Mouse (Mus musculus): Measurements from ENCODE around the gene Efhd1. TPM values are rescaled to one million over a fixed set of nuclear protein-coding genes. Genes with fewer than 3 reads are reported as not detected.
A peak's percentile ranks its signal among the peaks of the same experiment; 100 is the strongest.

The Efhd1 gene
- total and polyA plus RNA-seq, 2 experiments, result 0.22 TPM; not detected in 1

DNA sequence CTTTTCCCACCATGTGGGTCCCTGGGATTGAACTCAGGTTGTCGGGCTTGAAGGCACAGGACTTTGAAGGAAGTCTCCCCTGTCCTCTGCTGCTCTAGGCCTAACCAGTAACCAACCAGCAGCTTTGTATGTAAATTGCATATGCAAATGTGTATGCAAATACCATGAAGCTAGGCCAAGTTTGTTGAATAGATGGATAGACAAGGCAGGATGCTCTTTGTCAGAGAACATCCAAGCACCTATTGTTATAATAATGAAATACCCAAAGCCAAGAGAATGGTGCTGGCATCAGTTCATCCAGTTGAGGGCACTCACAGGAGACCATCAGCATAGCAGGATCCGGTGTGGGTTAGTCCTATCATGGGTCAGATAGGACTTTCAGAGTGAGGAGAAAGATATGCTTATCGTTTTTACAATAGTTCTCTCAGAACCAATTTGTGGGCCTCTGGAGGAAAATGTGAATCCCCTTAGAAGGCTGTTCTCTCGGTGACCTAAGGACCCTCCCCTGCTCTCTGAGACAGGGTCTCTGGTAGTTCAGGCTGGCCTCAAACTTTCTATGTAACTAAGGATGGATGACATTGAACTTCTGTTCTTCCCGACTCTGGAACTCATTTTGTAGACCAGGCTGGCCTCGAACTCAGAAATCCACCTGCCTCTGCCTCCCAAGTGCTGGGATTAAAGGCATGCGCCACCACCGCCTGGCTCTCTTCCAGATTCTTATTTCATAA, 49.8 kb downstream of the Efhd1 start:
- Histone ChIP-seq H3K27me3 (ENCODE audit: control insufficient read depth, insufficient read depth, low read length) (no peaks in the 10 kb centered on the region), H3K79me2 (ENCODE audit: control insufficient read depth, insufficient read depth, low read length) (no peaks in the 10 kb centered on the region), H3K4me1 (ENCODE audit: control insufficient read depth, insufficient read depth, low read length) (peaks cover 4% of the 10 kb centered on the region), H3K27ac (replicated peaks; ENCODE audit: insufficient read depth, low read depth, low read length) (no peak overlapping the region), H3K4me3 (ENCODE audit: insufficient read depth, low read depth, low read length) (no peak overlapping the region), H3K36me3 (ENCODE audit: control insufficient read depth, insufficient read depth, low read length) (no peaks in the 10 kb centered on the region), H3K9ac (ENCODE audit: low read depth, low read length) (no peak overlapping the region)
- no peak for DNase-seq (ENCODE audit: extremely low read depth, low read depth, low spot score)
- 93% methylated on average over 8 of the region's 8 CpGs for WGBS
- TF ChIP-seq CTCF (IDR thresholded peaks at IDR 0.05; ENCODE audit: low read depth, low read length) (no peak), POLR2A (IDR thresholded peaks at IDR 0.05; ENCODE audit: extremely low read depth, insufficient read depth, low read length) (no peak)

- H3K27me3 ChIP-seq (ENCODE audit: control insufficient read depth, insufficient read depth, low read length), result no peaks in the 10 kb centered on the region
- peaks cover 4% of the 10 kb centered on the region for H3K4me1 ChIP-seq (ENCODE audit: control insufficient read depth, insufficient read depth, low read length)
- DNase-seq (ENCODE audit: extremely low read depth, low read depth, low spot score), result no peak
- no peak overlapping the region for H3K4me3 ChIP-seq (ENCODE audit: insufficient read depth, low read depth, low read length)
- H3K27ac ChIP-seq (replicated peaks; ENCODE audit: insufficient read depth, low read depth, low read length), result no peak overlapping the region
- no peak for TF ChIP-seq CTCF (IDR thresholded peaks at IDR 0.05; ENCODE audit: low read depth, low read length)
- TF ChIP-seq POLR2A (IDR thresholded peaks at IDR 0.05; ENCODE audit: extremely low read depth, insufficient read depth, low read length), result no peak
- H3K79me2 ChIP-seq (ENCODE audit: control insufficient read depth, insufficient read depth, low read length), result no peaks in the 10 kb centered on the region
- no peak overlapping the region for H3K9ac ChIP-seq (ENCODE audit: low read depth, low read length)
- H3K36me3 ChIP-seq (ENCODE audit: control insufficient read depth, insufficient read depth, low read length), result no peaks in the 10 kb centered on the region
- 90% methylated on average over 2 of the region's 2 CpGs for WGBS
Observed at GRCm38 (mm10) chr1:87315431-87315830, 51.3 kb downstream of the Efhd1 start.

DNA sequence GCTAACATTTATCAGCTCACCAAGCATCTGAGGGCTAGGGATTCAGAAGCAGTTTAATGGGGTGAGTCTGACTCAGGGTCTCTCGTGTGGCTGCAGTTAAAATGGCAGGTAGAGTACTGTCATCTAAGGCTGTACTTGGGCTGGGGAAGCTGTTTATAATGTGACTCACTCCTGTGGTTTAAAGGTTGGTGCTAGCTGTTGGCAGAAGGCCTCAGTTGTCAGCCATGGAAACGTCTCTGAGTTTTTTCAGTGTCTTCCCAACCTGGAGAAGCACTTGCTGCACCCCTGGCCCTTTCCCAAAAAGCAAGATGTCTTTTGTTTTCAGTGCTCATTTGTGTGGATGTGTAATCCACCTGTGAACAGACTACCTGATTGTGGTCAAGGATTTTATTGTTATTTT, 51.7 kb downstream of the Efhd1 start:
- Histone ChIP-seq H3K27me3 (ENCODE audit: control insufficient read depth, insufficient read depth, low read length) (no peaks in the 10 kb centered on the region), H3K4me3 (ENCODE audit: insufficient read depth, low read depth, low read length) (no peak overlapping the region), H3K4me1 (ENCODE audit: control insufficient read depth, insufficient read depth, low read length) (peaks cover 4% of the 10 kb centered on the region), H3K9ac (ENCODE audit: low read depth, low read length) (no peak overlapping the region), H3K27ac (replicated peaks; ENCODE audit: insufficient read depth, low read depth, low read length) (no peak overlapping the region), H3K79me2 (ENCODE audit: control insufficient read depth, insufficient read depth, low read length) (no peaks in the 10 kb centered on the region), H3K36me3 (ENCODE audit: control insufficient read depth, insufficient read depth, low read length) (no peaks in the 10 kb centered on the region)
- no peak for DNase-seq (ENCODE audit: extremely low read depth, low read depth, low spot score)
- WGBS, result 42% methylated on average over 2 of the region's 2 CpGs
- TF ChIP-seq CTCF (IDR thresholded peaks at IDR 0.05; ENCODE audit: low read depth, low read length) (no peak), POLR2A (IDR thresholded peaks at IDR 0.05; ENCODE audit: extremely low read depth, insufficient read depth, low read length) (no peak)

DNA sequence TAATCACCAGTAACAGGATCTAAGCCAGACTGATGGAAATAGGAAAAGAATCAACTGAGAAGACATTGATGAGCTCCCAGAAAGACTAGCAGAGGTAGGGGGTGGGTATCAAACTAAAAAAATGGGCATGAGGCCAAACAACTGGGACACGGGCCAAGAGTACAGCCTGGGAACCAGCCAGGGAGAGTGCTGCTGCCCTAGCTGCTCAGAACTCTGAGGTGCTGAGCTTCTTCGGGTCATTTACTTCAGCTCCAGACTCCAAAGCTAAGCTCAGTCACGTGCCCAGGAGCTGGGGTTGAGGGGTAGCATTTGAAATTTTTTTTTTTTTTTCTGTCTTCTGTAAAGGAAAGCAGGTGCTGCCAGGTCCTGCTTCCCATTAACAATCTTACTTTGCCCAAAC, 52.5 kb downstream of the Efhd1 start:
- peaks cover 4% of the 10 kb centered on the region for H3K4me1 ChIP-seq (ENCODE audit: control insufficient read depth, insufficient read depth, low read length)
- TF ChIP-seq POLR2A (IDR thresholded peaks at IDR 0.05; ENCODE audit: extremely low read depth, insufficient read depth, low read length) (no peak), CTCF (IDR thresholded peaks at IDR 0.05; ENCODE audit: low read depth, low read length) (no peak)
- no peaks in the 10 kb centered on the region for H3K36me3 ChIP-seq (ENCODE audit: control insufficient read depth, insufficient read depth, low read length)
- WGBS, result 10% methylated on average over 3 of the region's 3 CpGs
- peak; percentile 43 for DNase-seq (ENCODE audit: extremely low read depth, low read depth, low spot score)
- no peaks in the 10 kb centered on the region for H3K27me3 ChIP-seq (ENCODE audit: control insufficient read depth, insufficient read depth, low read length)
- H3K4me3 ChIP-seq (ENCODE audit: insufficient read depth, low read depth, low read length), result no peak overlapping the region
- H3K79me2 ChIP-seq (ENCODE audit: control insufficient read depth, insufficient read depth, low read length), result no peaks in the 10 kb centered on the region
- H3K9ac ChIP-seq (ENCODE audit: low read depth, low read length), result no peak overlapping the region
- H3K27ac ChIP-seq (replicated peaks; ENCODE audit: insufficient read depth, low read depth, low read length), result no peak overlapping the region

- 17% methylated on average over 1 of the region's 1 CpGs for WGBS
- H3K27ac ChIP-seq (replicated peaks; ENCODE audit: insufficient read depth, low read depth, low read length), result no peak overlapping the region
- no peak for TF ChIP-seq POLR2A (IDR thresholded peaks at IDR 0.05; ENCODE audit: extremely low read depth, insufficient read depth, low read length)
- no peak for TF ChIP-seq CTCF (IDR thresholded peaks at IDR 0.05; ENCODE audit: low read depth, low read length)
- no peaks in the 10 kb centered on the region for H3K36me3 ChIP-seq (ENCODE audit: control insufficient read depth, insufficient read depth, low read length)
- no peaks in the 10 kb centered on the region for H3K79me2 ChIP-seq (ENCODE audit: control insufficient read depth, insufficient read depth, low read length)
- no peak for DNase-seq (ENCODE audit: extremely low read depth, low read depth, low spot score)
- H3K4me3 ChIP-seq (ENCODE audit: insufficient read depth, low read depth, low read length), result no peak overlapping the region
- H3K9ac ChIP-seq (ENCODE audit: low read depth, low read length), result no peak overlapping the region
- H3K27me3 ChIP-seq (ENCODE audit: control insufficient read depth, insufficient read depth, low read length), result no peaks in the 10 kb centered on the region
- H3K4me1 ChIP-seq (ENCODE audit: control insufficient read depth, insufficient read depth, low read length), result peaks cover 4% of the 10 kb centered on the region
Observed at GRCm38 (mm10) chr1:87321071-87321470, 56.9 kb downstream of the Efhd1 start.

GRCm38 (mm10) chr1:87322778-87323177, 58.6 kb downstream of the Efhd1 start:
- H3K9ac ChIP-seq (ENCODE audit: low read depth, low read length), result no peak overlapping the region
- peaks cover 3% of the 10 kb centered on the region; the same call in 1 of the 2 replicates for H3K4me1 ChIP-seq (ENCODE audit: control insufficient read depth, insufficient read depth, low read length)
- H3K27ac ChIP-seq (replicated peaks; ENCODE audit: insufficient read depth, low read depth, low read length), result no peak overlapping the region
- no peaks in the 10 kb centered on the region for H3K27me3 ChIP-seq (ENCODE audit: control insufficient read depth, insufficient read depth, low read length)
- WGBS, result 91% methylated on average over 3 of the region's 3 CpGs
- H3K36me3 ChIP-seq (ENCODE audit: control insufficient read depth, insufficient read depth, low read length), result no peaks in the 10 kb centered on the region
- DNase-seq (ENCODE audit: extremely low read depth, low read depth, low spot score), result no peak
- H3K4me3 ChIP-seq (ENCODE audit: insufficient read depth, low read depth, low read length), result no peak overlapping the region
- TF ChIP-seq CTCF (IDR thresholded peaks at IDR 0.05; ENCODE audit: low read depth, low read length) (no peak), POLR2A (IDR thresholded peaks at IDR 0.05; ENCODE audit: extremely low read depth, insufficient read depth, low read length) (no peak)
- peaks cover 9% of the 10 kb centered on the region for H3K79me2 ChIP-seq (ENCODE audit: control insufficient read depth, insufficient read depth, low read length)
